Mouse (Mus musculus) hindbrain, embryonic 13.5 days (tissue): ENCODE measurements at regions not wholly inside any gene's neighbourhood (a gene's known extent, or its start where the extent isn't known, plus 50 kb on each side); places are given as distances from the start of the nearest gene placed in this dataset.

Experiments
- ATAC-seq: fragments of 200-750 bp; cut with Nextera tagmentation; 2 replicates; pipeline ENCODE4 v1.8.0; 2017; ENCODE audit warnings: moderate TSS enrichment; ENCODE audit not compliant: low FRiP score
- H3K27ac ChIP-seq: fragments of 300-500 bp; sonication (generic); 2 replicates; pipeline ENCODE4 v1.5.1; 2015; ENCODE audit warnings: inconsistent platforms, mild to moderate bottlenecking, moderate library complexity
- H3K27me3 ChIP-seq: fragments of 300-500 bp; sonication (generic); 2 replicates; pipeline ENCODE4 v1.6.1; 2015; ENCODE audit warnings: mild to moderate bottlenecking, inconsistent platforms
- H3K36me3 ChIP-seq: fragments of 300-500 bp; sonication (generic); 2 replicates; pipeline ENCODE4 v1.6.1; 2015; ENCODE audit warnings: mild to moderate bottlenecking, inconsistent platforms
- H3K4me1 ChIP-seq: fragments of 300-500 bp; sonication (generic); replicated peaks from 2 replicates; pipeline ENCODE4 v1.6.1; 2015; ENCODE audit warnings: inconsistent platforms
- H3K4me2 ChIP-seq: fragments of 300-500 bp; sonication (generic); 2 replicates; pipeline ENCODE4 v1.6.1; 2015; ENCODE audit warnings: inconsistent platforms, mild to moderate bottlenecking, moderate library complexity
- H3K4me3 ChIP-seq: fragments of 300-500 bp; sonication (generic); 2 replicates; pipeline ENCODE4 v1.5.1; 2015; ENCODE audit warnings: mild to moderate bottlenecking, inconsistent platforms
- H3K9ac ChIP-seq: fragments of 300-500 bp; sonication (generic); 2 replicates; pipeline ENCODE4 v1.6.1; 2015; ENCODE audit warnings: mild to moderate bottlenecking, inconsistent platforms
- H3K9me3 ChIP-seq: fragments of 300-500 bp; sonication (generic); 2 replicates; pipeline ENCODE4 v1.6.1; 2016; ENCODE audit warnings: inconsistent platforms
- WGBS: fragments of 180-500 bp; shearing (Covaris S2); methylation state at CpG from one replicate; pipeline ENCODE4 v1.1.7; 2015; 5-methylcytosine and 5-hydroxymethylcytosine counted together

- Histone ChIP-seq H3K27ac (no peak overlapping the region), H3K4me3 (no peak overlapping the region), H3K4me1 (no peaks in the 10 kb centered on the region), H3K27me3 (no peaks in the 10 kb centered on the region), H3K9ac (no peak overlapping the region), H3K4me2 (no peak overlapping the region), H3K9me3 (no peaks in the 10 kb centered on the region), H3K36me3 (no peaks in the 10 kb centered on the region)
- 48% methylated on average over 6 of the region's 6 CpGs for WGBS
- no peak for ATAC-seq
Measured at GRCm38 (mm10) chr9:74021339-74021738, 52.6 kb upstream of the Unc13c start.

DNA sequence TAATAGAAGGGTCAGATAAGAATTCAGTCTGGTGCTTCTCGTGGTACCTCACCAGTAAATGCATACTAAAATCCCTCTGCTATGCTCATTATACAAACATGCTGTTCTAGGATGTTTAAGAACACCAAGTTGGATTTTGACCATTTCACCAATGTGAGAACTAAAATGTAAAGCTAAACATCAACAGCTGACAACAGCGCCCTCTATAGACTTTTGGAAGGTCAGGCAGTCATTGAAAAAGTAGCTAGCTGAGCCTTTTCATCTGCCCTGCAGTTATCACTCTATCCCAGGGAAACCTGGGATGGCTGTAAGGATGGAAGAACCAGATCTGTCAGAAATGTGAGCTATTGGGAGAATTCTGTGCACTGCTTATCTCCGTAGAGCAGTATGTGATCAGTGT lies 55.2 kb upstream of the Unc13c start:
- ATAC-seq, result no peak
- no peaks in the 10 kb centered on the region for H3K27me3 ChIP-seq
- H3K9ac ChIP-seq, result no peak overlapping the region
- no peaks in the 10 kb centered on the region for H3K36me3 ChIP-seq
- WGBS, result 70% methylated on average over 3 of the region's 3 CpGs
- no peaks in the 10 kb centered on the region for H3K4me1 ChIP-seq
- no peak overlapping the region for H3K4me2 ChIP-seq
- no peaks in the 10 kb centered on the region for H3K9me3 ChIP-seq
- no peak overlapping the region for H3K4me3 ChIP-seq
- no peak overlapping the region for H3K27ac ChIP-seq

DNA sequence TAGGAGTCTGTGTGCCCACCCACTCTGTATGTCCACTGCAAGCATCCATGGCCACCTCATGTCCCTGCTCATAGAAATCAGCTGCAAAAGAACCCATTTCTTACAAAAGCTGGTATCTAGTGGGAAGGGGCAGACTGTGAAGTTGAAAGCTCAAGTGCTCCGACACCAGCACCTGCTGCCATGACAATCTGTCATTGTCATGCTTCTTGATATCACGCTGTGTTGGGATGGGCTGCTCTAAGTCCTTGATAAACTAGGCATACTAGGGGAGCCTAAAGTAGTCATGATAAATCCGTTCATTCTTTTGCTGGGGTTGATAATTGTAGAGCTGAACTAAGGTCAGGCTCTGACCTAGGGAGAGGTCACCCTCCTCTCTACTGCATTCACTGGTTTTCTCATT lies 57.4 kb upstream of the Unc13c start:
- no peaks in the 10 kb centered on the region for H3K27me3 ChIP-seq
- H3K4me2 ChIP-seq, result no peak overlapping the region
- no peak overlapping the region for H3K27ac ChIP-seq
- no peaks in the 10 kb centered on the region for H3K36me3 ChIP-seq
- H3K9ac ChIP-seq, result no peak overlapping the region
- 22% methylated on average over 3 of the region's 3 CpGs for WGBS
- H3K4me3 ChIP-seq, result no peak overlapping the region
- H3K9me3 ChIP-seq, result no peaks in the 10 kb centered on the region
- H3K4me1 ChIP-seq, result no peaks in the 10 kb centered on the region
- no peak for ATAC-seq

- no peak overlapping the region for H3K4me2 ChIP-seq
- H3K9ac ChIP-seq, result no peak overlapping the region
- no peak overlapping the region for H3K27ac ChIP-seq
- no peak overlapping the region for H3K4me3 ChIP-seq
- H3K36me3 ChIP-seq, result no peaks in the 10 kb centered on the region
- no peak for ATAC-seq
- H3K27me3 ChIP-seq, result no peaks in the 10 kb centered on the region
- 47% methylated on average over 1 of the region's 1 CpGs for WGBS
- no peaks in the 10 kb centered on the region for H3K9me3 ChIP-seq
- no peaks in the 10 kb centered on the region for H3K4me1 ChIP-seq
Measured at GRCm38 (mm10) chr9:74028438-74028837, 59.7 kb upstream of the Unc13c start.

- no peak overlapping the region for H3K27ac ChIP-seq
- no peaks in the 10 kb centered on the region for H3K27me3 ChIP-seq
- no peak for ATAC-seq
- WGBS, result 79% methylated on average over 3 of the region's 3 CpGs
- H3K4me3 ChIP-seq, result no peak overlapping the region
- H3K9me3 ChIP-seq, result no peaks in the 10 kb centered on the region
- no peaks in the 10 kb centered on the region for H3K36me3 ChIP-seq
- no peak overlapping the region for H3K9ac ChIP-seq
- no peak overlapping the region for H3K4me2 ChIP-seq
- no peaks in the 10 kb centered on the region for H3K4me1 ChIP-seq
Measured at GRCm38 (mm10) chr9:74045936-74046335, 64.2 kb upstream of the Wdr72 start.

DNA sequence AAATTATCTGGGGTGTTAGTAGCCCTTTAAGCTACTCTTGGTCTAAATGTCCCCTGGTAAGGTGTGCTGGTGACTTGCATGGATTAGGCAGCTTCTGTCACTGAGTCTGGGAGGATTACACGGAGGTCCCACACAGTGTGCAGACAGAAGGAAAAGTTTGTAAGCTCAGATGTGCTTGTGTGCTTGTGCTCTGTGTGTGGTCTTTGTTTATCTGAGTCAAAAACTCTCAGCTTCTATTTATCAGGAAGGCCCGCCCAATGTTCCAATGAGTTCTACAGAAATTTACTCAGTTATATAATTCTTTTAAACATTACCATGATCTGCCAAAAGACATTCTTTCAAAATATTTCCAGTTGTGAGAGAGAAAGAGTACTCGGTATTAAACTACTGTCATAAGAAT lies 60.4 kb upstream of the Wdr72 start:
- WGBS, result 74% methylated on average over 3 of the region's 3 CpGs
- ATAC-seq, result no peak
- H3K4me1 ChIP-seq, result no peaks in the 10 kb centered on the region
- H3K9ac ChIP-seq, result no peak overlapping the region
- no peak overlapping the region for H3K4me3 ChIP-seq
- H3K27ac ChIP-seq, result no peak overlapping the region
- no peaks in the 10 kb centered on the region for H3K27me3 ChIP-seq
- H3K4me2 ChIP-seq, result no peak overlapping the region
- no peaks in the 10 kb centered on the region for H3K9me3 ChIP-seq
- no peaks in the 10 kb centered on the region for H3K36me3 ChIP-seq

GRCm38 (mm10) chr9:74056709-74057108 lies 53.4 kb upstream of the Wdr72 start:
- Histone ChIP-seq H3K4me1 (peaks cover 14% of the 10 kb centered on the region), H3K4me2 (no peak overlapping the region), H3K9me3 (no peaks in the 10 kb centered on the region), H3K9ac (no peak overlapping the region), H3K27ac (peak overlapping the region; percentile 70), H3K27me3 (no peaks in the 10 kb centered on the region), H3K4me3 (no peak overlapping the region), H3K36me3 (no peaks in the 10 kb centered on the region)
- no peak for ATAC-seq
- WGBS, result 45% methylated on average over 5 of the region's 5 CpGs

- Histone ChIP-seq H3K27ac (peak overlapping the region; percentile 70), H3K36me3 (no peaks in the 10 kb centered on the region), H3K9me3 (no peaks in the 10 kb centered on the region), H3K9ac (no peak overlapping the region), H3K27me3 (no peaks in the 10 kb centered on the region), H3K4me3 (no peak overlapping the region), H3K4me2 (no peak overlapping the region), H3K4me1 (peaks cover 14% of the 10 kb centered on the region)
- 27% methylated on average over 3 of the region's 3 CpGs for WGBS
- peak; percentile 69 for ATAC-seq
Measured at GRCm38 (mm10) chr9:74057476-74058076, 52.6 kb upstream of the Wdr72 start.

DNA sequence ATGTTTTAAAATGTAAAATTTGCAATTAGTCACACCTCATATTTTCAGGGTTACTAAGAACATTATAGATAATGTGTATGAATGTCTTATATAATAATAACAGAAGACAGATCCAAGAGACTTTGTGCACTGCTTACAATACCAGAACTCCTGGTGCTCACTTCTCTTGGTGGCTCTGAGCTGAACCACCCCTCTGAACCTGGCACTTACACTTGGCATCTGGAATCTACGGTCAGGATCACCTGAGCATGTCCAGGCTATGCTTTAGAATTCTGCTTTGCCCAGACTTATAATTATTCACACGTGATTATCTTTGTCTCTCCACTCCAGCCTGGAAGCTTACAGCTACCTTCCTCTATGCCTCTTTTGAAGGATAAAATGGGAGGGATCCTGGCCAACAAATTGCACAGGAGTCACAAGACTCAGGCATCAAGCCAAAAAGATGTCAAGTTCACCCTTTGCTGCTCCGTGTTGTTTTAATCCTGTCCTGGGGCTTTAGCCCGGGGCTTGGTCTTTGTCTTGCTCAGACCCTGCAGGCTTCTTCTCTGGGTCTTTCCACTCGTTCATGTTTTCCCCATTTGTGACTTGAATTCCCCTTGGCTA lies 51.8 kb upstream of the Wdr72 start:
- no peak overlapping the region for H3K4me3 ChIP-seq
- peak overlapping the region; percentile 58 for H3K27ac ChIP-seq
- H3K4me1 ChIP-seq, result peaks cover 14% of the 10 kb centered on the region
- no peak for ATAC-seq
- H3K36me3 ChIP-seq, result no peaks in the 10 kb centered on the region
- no peaks in the 10 kb centered on the region for H3K27me3 ChIP-seq
- H3K4me2 ChIP-seq, result no peak overlapping the region
- H3K9ac ChIP-seq, result no peak overlapping the region
- no peaks in the 10 kb centered on the region for H3K9me3 ChIP-seq
- WGBS, result 53% methylated on average over 5 of the region's 5 CpGs
